Mouse (Mus musculus) ovary, postnatal 10 days (tissue): ENCODE results near the gene Olfr1489.
"Not testable (repeated sequence)": the region's sequence is repeated elsewhere in the genome, so short reads cannot be mapped to it uniquely, and the experiment has no call there.

ENCODE experiments used
- DNase-seq: peaks from one replicate; pipeline ENCODE4 v3.0.0; 2022; ENCODE audit warnings: low spot score

The Olfr1489 gene

GRCm38 (mm10) chr19:13631321-13631720 lies at the start of gene Olfr1489:
TSS of gene Olfr1489 (plus strand) at chr19:13631621.
- DNase-seq = no peak

GRCm38 (mm10) chr19:13583211-13583610 lies 48.2 kb upstream of the Olfr1489 start, which contains the start of gene Olfr1484:
TSS of gene Olfr1484 (plus strand) at chr19:13583511.
- DNase-seq = no peak

GRCm38 (mm10) chr19:13617075-13617474 lies 14.3 kb upstream of the Olfr1489 start, which contains the start of gene Olfr1487:
TSS of gene Olfr1487 (plus strand) at chr19:13617375.
- not testable (repeated sequence) for DNase-seq

- no peak for DNase-seq
Measured at GRCm38 (mm10) chr19:13650791-13651190, 19.4 kb downstream of the Olfr1489 start, which contains the start of gene Olfr1490. TSS of gene Olfr1490 (plus strand) at chr19:13651091.
